ENCODE assay signal across 17 mouse cellular contexts in genomic region chr14:86633799-86634198, GRCm38 (mm10).
A peak's percentile ranks its signal among the peaks of the same experiment; 100 is the strongest.
DNase-seq lines count a peak whose midpoint lies in the region; ATAC-seq lines count a peak whose summit lies in the region.
"Had no signal": no experiment of that assay in that cellular context is flagged by ENCODE, and none has a peak within 500 bp of the region (broad histone marks: within the 10 kb centered on the region; RNA-seq: fewer than 3 reads in every experiment).

No protein-coding gene starts in this region.

- no peaks in the 10 kb centered on the region for H3K36me3 ChIP-seq in hindbrain, embryonic 11.5 days (ENCODE audit: control insufficient read depth, insufficient read depth, low read length)
- H3K36me3 ChIP-seq in hindbrain, embryonic 14.5 days (replicated peaks; ENCODE audit: control insufficient read depth, insufficient read depth) = no peaks in the 10 kb centered on the region
- H3K36me3 ChIP-seq in embryonic facial prominence, embryonic 14.5 days (ENCODE audit: control insufficient read depth, insufficient read depth, low read length) = no peaks in the 10 kb centered on the region
- H3K36me3 ChIP-seq: embryonic facial prominence, embryonic 12.5 days; hindbrain, embryonic 12.5 days; liver, embryonic 12.5 days had no signal

- peak; percentile 18 for DNase-seq in hindbrain, embryonic 11.5 days (ENCODE audit: low spot score)
- DNase-seq in hindbrain, embryonic 14.5 days (ENCODE audit: low spot score) = no peak
- peak; percentile 37 for DNase-seq in retina, embryonic 14.5 days (ENCODE audit: low spot score)
- no peak for DNase-seq in retina, postnatal 1 day
- DNase-seq in embryonic facial prominence, embryonic 14.5 days (ENCODE audit: low spot score) = peak; percentile 31
- no peak for DNase-seq in urinary bladder, adult 18-20 months (ENCODE audit: low spot score in 2 of 2)
- no peak for DNase-seq in kidney, adult 18-20 months
- DNase-seq: adrenal gland, adult 2 months; cerebellum, adult 9-11 months; heart, adult 11 months; layer of hippocampus, postnatal 36 days; right cerebral cortex, postnatal 4 days; thymus, postnatal 25 days had no signal

- no peaks in the 10 kb centered on the region for H3K27me3 ChIP-seq in hindbrain, embryonic 11.5 days (ENCODE audit: control insufficient read depth, insufficient read depth, low read length)
- no peaks in the 10 kb centered on the region for H3K27me3 ChIP-seq in hindbrain, embryonic 14.5 days (ENCODE audit: control insufficient read depth, insufficient read depth, low read length)
- H3K27me3 ChIP-seq in embryonic facial prominence, embryonic 14.5 days (replicated peaks; ENCODE audit: control insufficient read depth, insufficient read depth, low read length) = no peaks in the 10 kb centered on the region
- H3K27me3 ChIP-seq: embryonic facial prominence, embryonic 12.5 days; hindbrain, embryonic 12.5 days; liver, embryonic 12.5 days had no signal

- no peak overlapping the region for H3K9ac ChIP-seq in hindbrain, embryonic 11.5 days (ENCODE audit: low read depth, low read length)
- no peak overlapping the region for H3K9ac ChIP-seq in hindbrain, embryonic 14.5 days
- H3K9ac ChIP-seq in embryonic facial prominence, embryonic 14.5 days (ENCODE audit: low read depth, low read length) = no peak overlapping the region
- H3K9ac ChIP-seq: embryonic facial prominence, embryonic 12.5 days; hindbrain, embryonic 12.5 days; liver, embryonic 12.5 days had no signal

- H3K4me1 ChIP-seq in hindbrain, embryonic 11.5 days (replicated peaks; ENCODE audit: control insufficient read depth, insufficient read depth, low read length) = no peaks in the 10 kb centered on the region
- H3K4me1 ChIP-seq in hindbrain, embryonic 14.5 days (replicated peaks; ENCODE audit: control insufficient read depth, insufficient read depth, low read length) = no peaks in the 10 kb centered on the region
- no peaks in the 10 kb centered on the region for H3K4me1 ChIP-seq in embryonic facial prominence, embryonic 14.5 days (ENCODE audit: control insufficient read depth, insufficient read depth, low read length)
- H3K4me1 ChIP-seq: embryonic facial prominence, embryonic 12.5 days; hindbrain, embryonic 12.5 days; liver, embryonic 12.5 days had no signal

- H3K27ac ChIP-seq in hindbrain, embryonic 11.5 days (ENCODE audit: low read depth, low read length) = no peak overlapping the region
- no peak overlapping the region for H3K27ac ChIP-seq in hindbrain, embryonic 14.5 days
- H3K27ac ChIP-seq in embryonic facial prominence, embryonic 14.5 days (replicated peaks; ENCODE audit: low read depth, low read length) = no peak overlapping the region
- H3K27ac ChIP-seq: embryonic facial prominence, embryonic 12.5 days; hindbrain, embryonic 12.5 days; liver, embryonic 12.5 days had no signal

- 63% methylated on average over 5 of the region's 5 CpGs for WGBS in hindbrain, embryonic 11.5 days
- 60% methylated on average over 5 of the region's 5 CpGs for WGBS in hindbrain, embryonic 14.5 days
- WGBS in embryonic facial prominence, embryonic 14.5 days = 50% methylated on average over 5 of the region's 5 CpGs

- no peaks in the 10 kb centered on the region for H3K9me3 ChIP-seq in hindbrain, embryonic 11.5 days (ENCODE audit: control insufficient read depth, low read length)
- H3K9me3 ChIP-seq in hindbrain, embryonic 14.5 days (ENCODE audit: control insufficient read depth, low read length) = no peaks in the 10 kb centered on the region
- no peaks in the 10 kb centered on the region for H3K9me3 ChIP-seq in embryonic facial prominence, embryonic 14.5 days (ENCODE audit: control insufficient read depth, low read length)
- H3K9me3 ChIP-seq: embryonic facial prominence, embryonic 12.5 days; hindbrain, embryonic 12.5 days; liver, embryonic 12.5 days had no signal

- H3K4me2 ChIP-seq in hindbrain, embryonic 11.5 days (replicated peaks; ENCODE audit: low read depth, low read length) = no peak overlapping the region
- no peak overlapping the region for H3K4me2 ChIP-seq in hindbrain, embryonic 14.5 days (replicated peaks)
- H3K4me2 ChIP-seq in embryonic facial prominence, embryonic 14.5 days (ENCODE audit: low read depth, low read length) = no peak overlapping the region
- H3K4me2 ChIP-seq: embryonic facial prominence, embryonic 12.5 days; hindbrain, embryonic 12.5 days; liver, embryonic 12.5 days had no signal

- ATAC-seq in hindbrain, embryonic 11.5 days (ENCODE audit: low FRiP score) = no peak
- ATAC-seq in hindbrain, embryonic 14.5 days (ENCODE audit: low FRiP score) = no peak
- ATAC-seq in embryonic facial prominence, embryonic 14.5 days (ENCODE audit: low read depth) = no peak
- ATAC-seq: intestine, embryonic 16.5 days; liver, embryonic 12.5 days had no signal

- H3K4me3 ChIP-seq in hindbrain, embryonic 11.5 days (ENCODE audit: low read depth, low read length) = no peak overlapping the region
- H3K4me3 ChIP-seq in hindbrain, embryonic 14.5 days (replicated peaks; ENCODE audit: low read length) = no peak overlapping the region
- no peak overlapping the region for H3K4me3 ChIP-seq in embryonic facial prominence, embryonic 14.5 days (ENCODE audit: low read depth, low read length)
- H3K4me3 ChIP-seq: embryonic facial prominence, embryonic 12.5 days; hindbrain, embryonic 12.5 days; liver, embryonic 12.5 days had no signal

Comparison
In these comparisons a context has a peak if more than half of its experiments do, and no peak if none do; other contexts are left out.
1. DNase-seq: peak in hindbrain, embryonic 11.5 days (single experiment), retina, embryonic 14.5 days (single experiment) and embryonic facial prominence, embryonic 14.5 days (single experiment); none in hindbrain, embryonic 14.5 days (single experiment), retina, postnatal 1 day (single experiment), urinary bladder, adult 18-20 months (0 of 2) and kidney, adult 18-20 months (single experiment).